Mouse (Mus musculus) heart, postnatal 0 days (tissue): ENCODE data around the gene Pde4dip. TPM values are rescaled to one million over a fixed set of nuclear protein-coding genes. Genes with fewer than 3 reads are reported as not detected.

Experiments used
- ATAC-seq: fragments of 200-750 bp; cut with Nextera tagmentation; 2 replicates; pipeline ENCODE4 v1.8.0; 2017; ENCODE audit warnings: low read depth, moderate number of reproducible peaks, moderate library complexity; ENCODE audit not compliant: insufficient read depth
- DNase-seq: peaks from one replicate; pipeline ENCODE4 v3.0.0-alpha.2; 2016; ENCODE audit warnings: low spot score
- H3K27ac ChIP-seq: fragments of 300-500 bp; sonication (generic); 2 replicates; pipeline ENCODE4 v1.5.1; 2014; ENCODE audit warnings: low read depth, mild to moderate bottlenecking
- H3K27me3 ChIP-seq: fragments of 300-500 bp; sonication (generic); 2 replicates; pipeline ENCODE4 v1.6.1; 2014; ENCODE audit warnings: low read length, mixed read lengths; ENCODE audit not compliant: control insufficient read depth, insufficient read depth
- H3K36me3 ChIP-seq: fragments of 300-500 bp; sonication (generic); replicated peaks from 2 replicates; pipeline ENCODE4 v1.6.1; 2014; ENCODE audit warnings: low read length, mixed read lengths; ENCODE audit not compliant: control insufficient read depth, insufficient read depth
- H3K4me1 ChIP-seq: fragments of 300-500 bp; sonication (generic); 2 replicates; pipeline ENCODE4 v1.6.1; 2014; ENCODE audit warnings: antibody characterized with exemption; ENCODE audit not compliant: control insufficient read depth, insufficient read depth
- H3K4me2 ChIP-seq: fragments of 300-500 bp; sonication (generic); 2 replicates; pipeline ENCODE4 v1.6.1; 2014; ENCODE audit warnings: low read depth, mild to moderate bottlenecking, low read length, moderate library complexity
- H3K4me3 ChIP-seq: fragments of 300-500 bp; sonication (generic); 2 replicates; pipeline ENCODE4 v1.5.1; 2014; ENCODE audit warnings: low read depth, low read length
- H3K9ac ChIP-seq: fragments of 300-500 bp; sonication (generic); replicated peaks from 2 replicates; pipeline ENCODE4 v1.6.1; 2014; ENCODE audit warnings: low read depth, low read length, mixed read lengths
- H3K9me3 ChIP-seq: fragments of 300-500 bp; sonication (generic); replicated peaks from 2 replicates; pipeline ENCODE4 v1.6.1; 2016; ENCODE audit warnings: low read length; ENCODE audit not compliant: control insufficient read depth
- CTCF ChIP-seq: IDR thresholded peaks from 2 replicates; pipeline ENCODE4 v1.5.1; 2016; ENCODE audit warnings: antibody characterized with exemption, control low read depth, low read depth
- EP300 ChIP-seq: IDR thresholded peaks from 2 replicates; pipeline ENCODE4 v1.6.1; 2016; ENCODE audit warnings: antibody characterized with exemption, low read depth
- WGBS: fragments of 180-500 bp; shearing (Covaris S2); extraction: QIAGEN DNeasy Blood & Tissue Kit; methylation state at CpG from one replicate; pipeline ENCODE4 v1.1.7; 2014; 5-methylcytosine and 5-hydroxymethylcytosine counted together
- polyA plus RNA-seq: library from polyadenylated mRNA; unstranded; fragments of >200 nt; fragmentation: Nextera tagmentation; extraction: Ambion mirVana; gene quantifications from 2 replicates; pipeline ENCODE4 v1.2.1, GENCODE M21; 2015
- total RNA-seq: library from RNA; depleted of rRNA; stranded (reverse); fragments of >200 nt; gene quantifications from 2 replicates; pipeline ENCODE4 v1.2.3, GENCODE M21; 2014; ENCODE audit warnings: low replicate concordance

Gene Pde4dip
- total and polyA plus RNA-seq, 2 experiments from 2014 or later: 126 to 498 TPM

DNA sequence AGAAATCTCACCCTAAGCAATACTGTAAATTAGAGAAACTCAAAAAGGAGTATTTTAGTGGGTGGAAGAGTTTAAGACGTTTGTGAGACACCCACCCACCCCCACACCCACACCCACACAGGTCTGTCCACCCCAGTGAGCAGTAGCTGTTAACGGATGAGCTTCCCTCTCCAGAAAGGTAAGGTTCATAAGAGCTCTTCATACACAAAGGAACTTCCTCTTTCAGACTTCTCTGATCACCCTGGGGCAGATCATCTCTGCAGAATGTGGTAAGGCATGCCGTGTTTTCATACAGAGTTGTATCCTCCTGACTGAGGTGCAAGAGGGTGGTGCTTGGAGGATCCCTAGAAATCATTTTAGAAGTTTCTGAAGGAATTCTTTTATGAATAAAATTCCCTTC, 88.5 kb downstream of the Pde4dip start:
- Histone ChIP-seq H3K4me2 (no peak overlapping the region), H3K4me3 (no peak overlapping the region), H3K4me1 (peaks cover 50% of the 10 kb centered on the region), H3K9ac (no peak overlapping the region), H3K27me3 (no peaks in the 10 kb centered on the region), H3K27ac (peak overlapping the region; percentile 95), H3K9me3 (no peaks in the 10 kb centered on the region), H3K36me3 (no peaks in the 10 kb centered on the region)
- WGBS: 32% methylated on average over 3 of the region's 3 CpGs
- DNase-seq (no peak), ATAC-seq (no peak)
- TF ChIP-seq CTCF (no peak), EP300 (no peak)

DNA sequence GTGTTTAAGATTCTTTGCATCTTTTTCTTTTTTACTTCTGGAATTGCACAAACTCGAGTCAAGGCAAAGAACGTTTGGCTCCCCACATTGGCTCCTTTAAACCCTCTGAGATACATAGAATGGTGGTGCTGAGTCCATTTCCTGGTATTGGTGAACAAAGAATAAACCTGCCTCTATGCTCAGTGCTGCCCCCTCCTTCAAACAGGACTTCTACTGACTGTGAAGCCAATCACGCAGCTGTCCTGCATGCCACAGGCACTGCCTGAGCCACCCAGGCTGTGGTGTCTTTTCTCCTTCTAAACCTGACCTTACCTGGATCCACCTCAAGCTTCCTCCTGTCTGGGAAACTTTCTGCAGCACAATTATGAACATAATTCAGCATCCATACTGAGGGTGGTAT, 89.2 kb downstream of the Pde4dip start:
- ATAC-seq (0 out of 2 replicates have a peak, but pooled peaks have one; percentile 12), DNase-seq (peak; percentile 36)
- no peaks in the 10 kb centered on the region for H3K36me3 ChIP-seq
- 55% methylated on average over 3 of the region's 3 CpGs for WGBS
- H3K4me2 ChIP-seq: no peak overlapping the region
- peak overlapping the region; percentile 95 for H3K27ac ChIP-seq
- no peak for TF ChIP-seq EP300
- TF ChIP-seq CTCF: peak; percentile 40
- no peaks in the 10 kb centered on the region for H3K27me3 ChIP-seq
- H3K9me3 ChIP-seq: no peaks in the 10 kb centered on the region
- no peak overlapping the region for H3K4me3 ChIP-seq
- H3K9ac ChIP-seq: no peak overlapping the region
- peaks cover 51% of the 10 kb centered on the region for H3K4me1 ChIP-seq

DNA sequence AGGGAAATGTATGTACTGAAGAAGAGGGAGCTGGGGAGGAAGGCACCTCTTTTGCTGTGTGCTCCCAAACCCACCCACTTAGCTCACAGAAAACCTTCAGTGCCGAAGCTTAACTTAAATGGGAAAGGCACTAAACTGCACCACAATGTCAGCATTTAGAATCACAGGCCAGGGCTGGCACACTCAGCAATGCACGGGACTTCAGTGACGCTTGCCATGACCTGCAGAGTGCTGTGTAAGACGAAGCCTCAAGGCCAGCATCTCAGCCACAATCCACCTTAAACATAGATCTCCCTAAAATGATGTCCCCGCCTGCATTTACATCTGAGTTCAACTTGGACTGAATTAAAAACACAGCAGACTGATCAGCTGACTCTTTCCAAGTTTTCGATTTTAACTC, 91.1 kb downstream of the Pde4dip start:
- peak overlapping the region; percentile 53 for H3K27ac ChIP-seq
- no peaks in the 10 kb centered on the region for H3K27me3 ChIP-seq
- H3K4me3 ChIP-seq: no peak overlapping the region
- no peak overlapping the region for H3K9ac ChIP-seq
- peaks cover 48% of the 10 kb centered on the region for H3K4me1 ChIP-seq
- H3K36me3 ChIP-seq: peaks cover 8% of the 10 kb centered on the region
- no peaks in the 10 kb centered on the region for H3K9me3 ChIP-seq
- no peak overlapping the region for H3K4me2 ChIP-seq
- DNase-seq (no peak), ATAC-seq (no peak)
- TF ChIP-seq CTCF (no peak), EP300 (no peak)
- 43% methylated on average over 6 of the region's 6 CpGs for WGBS

DNA sequence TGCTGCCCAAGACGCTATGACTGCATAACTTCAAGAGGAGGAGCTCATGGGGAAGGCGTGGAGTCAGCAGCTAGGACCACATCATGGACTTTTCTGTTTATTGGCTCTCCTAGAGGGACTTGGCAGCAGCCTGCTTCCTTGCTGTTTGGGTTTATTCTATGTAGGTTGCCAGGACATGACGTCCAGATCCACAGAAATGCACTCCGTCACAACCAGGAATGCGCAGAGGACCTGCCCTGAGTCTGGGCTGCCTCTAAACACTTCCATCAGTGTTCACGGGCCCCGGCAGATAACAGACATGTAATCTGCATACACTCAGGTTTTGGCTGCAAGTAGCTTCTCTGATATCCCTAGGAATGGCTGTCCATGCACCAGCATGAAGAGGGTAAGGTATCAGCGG, 94.5 kb downstream of the Pde4dip start:
- Histone ChIP-seq H3K4me1 (peaks cover 34% of the 10 kb centered on the region), H3K36me3 (peaks cover 31% of the 10 kb centered on the region), H3K9ac (no peak overlapping the region), H3K4me3 (no peak overlapping the region), H3K4me2 (peak overlapping the region; percentile 23; the same call in 1 of the 2 replicates), H3K9me3 (no peaks in the 10 kb centered on the region; the same call in 1 of the 2 replicates), H3K27ac (peak overlapping the region; percentile 89), H3K27me3 (no peaks in the 10 kb centered on the region)
- WGBS: 26% methylated on average over 8 of the region's 8 CpGs
- ATAC-seq: peak; percentile 91
- TF ChIP-seq CTCF (no peak), EP300 (peak; percentile 79)
- DNase-seq: peak; percentile 87

DNA sequence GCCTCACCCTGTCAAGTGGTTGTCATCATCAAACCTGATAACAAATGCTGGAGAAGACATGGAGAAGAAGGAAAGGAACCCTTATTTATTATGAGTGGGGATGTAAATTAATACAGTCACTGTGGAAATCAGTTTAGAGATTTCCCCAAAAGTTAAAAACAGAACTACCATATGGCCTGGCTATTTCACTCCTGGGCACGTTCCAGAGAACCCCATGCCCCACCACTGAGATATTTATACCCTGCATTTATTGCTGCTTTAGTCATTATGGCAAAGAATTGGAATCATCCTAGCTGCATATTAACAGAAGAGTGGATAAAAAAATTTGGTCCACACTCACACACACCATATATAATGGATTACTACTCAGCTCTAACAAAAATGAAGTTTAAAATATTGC, 98.4 kb downstream of the Pde4dip start:
- 79% methylated on average over 1 of the region's 1 CpGs for WGBS
- no peak for TF ChIP-seq EP300
- no peak for TF ChIP-seq CTCF
- DNase-seq: no peak
- Histone ChIP-seq H3K4me3 (no peak overlapping the region), H3K9me3 (no peaks in the 10 kb centered on the region; the same call in 1 of the 2 replicates), H3K36me3 (peaks cover 31% of the 10 kb centered on the region), H3K9ac (no peak overlapping the region), H3K27ac (no peak overlapping the region), H3K27me3 (no peaks in the 10 kb centered on the region), H3K4me1 (peaks cover 18% of the 10 kb centered on the region; the same call in 1 of the 2 replicates), H3K4me2 (no peak overlapping the region)
- no peak for ATAC-seq

DNA sequence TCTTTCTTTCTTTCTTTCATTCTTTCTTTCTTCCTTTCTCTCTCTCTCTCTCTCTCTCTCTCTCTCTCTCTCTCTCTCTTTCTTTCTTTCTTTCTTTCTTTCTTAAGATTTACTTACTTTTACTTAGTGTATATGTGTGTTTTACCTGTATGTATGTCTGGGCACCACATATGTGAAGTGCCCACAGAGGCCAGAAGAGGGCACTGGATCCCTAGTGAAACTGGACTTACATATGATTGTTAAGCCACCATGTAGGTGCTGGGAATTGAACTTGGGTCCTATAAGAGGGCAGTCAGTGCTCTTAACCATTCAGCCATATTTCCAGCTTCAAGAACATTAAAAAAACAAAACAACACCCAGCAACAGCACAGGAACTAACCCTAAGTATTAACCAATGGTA, 99.2 kb downstream of the Pde4dip start:
- DNase-seq: no peak
- Histone ChIP-seq H3K9me3 (no peaks in the 10 kb centered on the region; the same call in 1 of the 2 replicates), H3K9ac (no peak overlapping the region), H3K4me3 (no peak overlapping the region), H3K36me3 (peaks cover 31% of the 10 kb centered on the region), H3K4me2 (no peak overlapping the region), H3K4me1 (peaks cover 15% of the 10 kb centered on the region; the same call in 1 of the 2 replicates), H3K27me3 (no peaks in the 10 kb centered on the region), H3K27ac (no peak overlapping the region)
- TF ChIP-seq EP300: no peak
- TF ChIP-seq CTCF: peak; percentile 25
- no peak for ATAC-seq
